Mouse (Mus musculus) thymus, postnatal 25 days (tissue): Measurements from ENCODE around the gene Tiparp.

ENCODE experiments used
- DNase-seq: peaks from one replicate; pipeline ENCODE4 v3.0.0; 2022

Gene Tiparp

DNA sequence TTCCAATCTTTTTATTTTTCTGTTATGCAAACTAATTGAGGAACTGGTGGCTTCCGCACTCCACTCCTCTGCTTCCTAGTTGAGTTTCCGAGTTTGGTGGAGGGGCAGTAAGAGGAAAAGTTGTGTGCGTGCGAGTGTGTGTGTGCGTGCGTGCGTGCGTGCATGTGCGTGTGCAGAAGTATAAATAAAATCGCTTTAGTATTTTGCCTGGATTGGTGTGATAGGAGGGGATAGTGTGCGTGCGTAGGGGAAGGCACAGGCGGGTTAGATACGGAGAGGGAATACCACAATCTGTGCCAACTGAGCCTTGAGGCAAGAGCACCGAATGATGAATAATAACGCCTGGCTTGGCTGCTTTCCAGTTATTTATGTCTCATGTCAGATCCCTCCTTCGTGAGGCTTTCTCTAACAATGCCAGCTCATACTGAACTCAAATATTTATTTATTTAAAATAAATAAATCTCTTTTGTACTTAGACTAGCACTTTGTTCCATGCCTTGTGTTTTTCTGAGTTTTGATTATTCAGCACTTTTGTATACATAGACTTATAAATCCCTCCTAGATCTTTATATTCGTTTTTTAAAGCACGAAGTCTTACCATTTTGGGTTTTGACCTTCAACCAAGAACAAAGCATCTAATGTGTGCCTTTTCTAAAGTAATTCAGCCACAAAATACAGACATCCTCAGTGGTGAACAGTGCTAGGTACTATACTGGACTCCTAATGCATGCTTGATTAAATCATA, 1.4 kb downstream of the Tiparp start:
- no peak for DNase-seq

DNA sequence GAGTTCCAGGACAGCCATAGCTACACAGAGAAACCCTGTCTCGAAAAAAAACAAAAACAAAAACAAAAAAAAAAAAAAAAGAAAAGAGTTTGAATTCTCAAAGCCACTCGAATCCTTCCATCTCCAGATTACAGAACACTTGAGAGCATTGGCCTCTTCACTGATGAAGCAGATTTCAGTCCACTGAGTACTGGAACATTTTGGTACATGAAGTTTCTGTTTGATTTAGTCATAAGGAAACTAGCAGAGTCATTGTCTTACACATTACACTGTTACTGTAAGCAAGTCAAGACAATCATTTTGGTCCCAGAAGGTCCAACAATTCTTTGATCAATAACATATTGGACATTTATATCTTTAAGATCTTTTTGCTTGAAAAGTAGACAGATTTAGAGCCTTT, 4.8 kb downstream of the Tiparp start:
- no peak for DNase-seq

DNA sequence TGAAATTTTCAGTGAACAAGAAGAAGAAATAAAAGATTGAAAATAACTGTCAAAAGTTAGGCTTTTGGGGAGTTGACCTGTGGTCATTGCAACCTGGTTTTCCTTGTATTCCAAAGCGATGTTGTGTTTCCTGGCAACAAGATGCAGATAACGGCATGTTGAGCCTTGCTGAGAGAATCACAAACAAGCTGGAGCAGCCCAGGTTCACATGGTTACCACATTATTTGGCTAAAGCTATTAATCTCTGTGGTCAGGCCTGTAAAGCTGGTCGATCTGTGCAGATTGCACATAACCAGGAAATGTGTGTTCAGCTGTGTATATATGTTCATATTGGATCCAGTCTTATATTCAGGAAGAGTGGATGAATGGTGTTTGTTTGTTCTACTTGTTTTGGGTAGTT, 5.4 kb downstream of the Tiparp start:
- DNase-seq = no peak

DNA sequence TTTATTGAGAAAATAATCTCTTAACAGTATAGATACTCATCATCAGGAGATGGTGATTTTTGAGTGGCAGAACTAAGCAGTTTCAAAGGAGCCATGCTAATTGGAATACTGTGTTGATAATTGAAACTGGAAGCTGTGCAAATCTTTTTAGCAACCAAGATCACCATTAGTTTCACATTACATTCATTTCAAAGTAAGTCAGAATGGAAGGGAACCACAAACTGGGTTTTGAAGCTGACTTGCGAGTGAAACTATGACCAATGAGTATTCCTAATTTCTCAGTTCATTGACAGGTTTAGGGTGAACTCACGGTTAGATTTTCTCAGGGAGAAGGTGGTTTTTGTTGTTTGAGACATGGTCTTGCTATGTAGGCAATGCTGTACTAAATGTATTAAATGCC, 6.3 kb downstream of the Tiparp start:
- no peak for DNase-seq

DNA sequence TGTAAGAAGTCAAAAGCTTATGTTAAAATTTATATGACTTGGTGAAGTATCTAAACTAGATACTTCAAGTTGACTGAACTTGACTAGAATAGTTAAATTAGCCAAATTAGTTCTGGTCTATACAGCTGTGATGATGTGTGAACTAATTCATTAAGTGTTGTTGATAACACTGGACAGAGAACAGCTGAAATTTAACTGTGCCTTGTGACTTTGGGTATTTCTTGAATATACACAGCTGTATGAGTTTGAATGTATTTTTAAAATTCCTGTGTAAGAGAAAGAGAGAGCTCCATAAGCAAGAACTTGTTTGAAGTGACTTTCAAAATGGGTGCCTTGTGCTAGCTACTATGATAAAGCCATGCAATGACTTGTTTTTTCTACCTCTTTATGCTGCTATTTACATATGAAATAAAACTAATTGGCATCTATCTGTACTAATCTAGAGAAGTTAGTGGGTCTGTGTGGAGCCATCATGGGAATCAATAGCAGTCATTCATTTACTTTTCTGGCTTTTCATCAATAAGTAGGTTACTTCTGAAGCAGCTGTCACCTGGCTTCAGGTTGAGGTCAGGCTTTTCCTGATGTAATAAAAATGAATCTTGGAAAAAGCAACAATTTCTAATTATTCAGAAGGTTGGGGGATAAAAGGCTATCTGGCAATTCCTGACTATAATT, 7.0 kb downstream of the Tiparp start:
- no peak for DNase-seq

DNA sequence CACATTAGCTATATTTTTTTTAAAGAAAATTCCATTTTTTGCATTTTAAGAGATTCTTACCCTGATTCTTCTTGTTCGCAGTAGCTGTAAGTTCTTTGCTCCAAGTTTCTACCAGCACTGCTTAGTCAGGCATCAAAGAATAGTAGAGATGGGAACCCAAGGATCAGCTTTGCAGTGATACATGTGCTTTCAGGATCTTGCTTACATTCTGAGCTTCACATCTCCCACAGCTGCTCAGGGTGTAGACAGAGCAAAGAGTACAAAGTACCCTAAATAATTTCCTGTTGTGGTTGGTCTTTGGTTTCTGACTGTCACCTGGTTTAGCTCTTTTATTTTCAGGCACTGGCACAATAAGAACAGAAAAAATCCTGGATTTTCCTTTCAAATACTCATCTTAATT, 9.1 kb downstream of the Tiparp start:
- DNase-seq = peak; percentile 23

DNA sequence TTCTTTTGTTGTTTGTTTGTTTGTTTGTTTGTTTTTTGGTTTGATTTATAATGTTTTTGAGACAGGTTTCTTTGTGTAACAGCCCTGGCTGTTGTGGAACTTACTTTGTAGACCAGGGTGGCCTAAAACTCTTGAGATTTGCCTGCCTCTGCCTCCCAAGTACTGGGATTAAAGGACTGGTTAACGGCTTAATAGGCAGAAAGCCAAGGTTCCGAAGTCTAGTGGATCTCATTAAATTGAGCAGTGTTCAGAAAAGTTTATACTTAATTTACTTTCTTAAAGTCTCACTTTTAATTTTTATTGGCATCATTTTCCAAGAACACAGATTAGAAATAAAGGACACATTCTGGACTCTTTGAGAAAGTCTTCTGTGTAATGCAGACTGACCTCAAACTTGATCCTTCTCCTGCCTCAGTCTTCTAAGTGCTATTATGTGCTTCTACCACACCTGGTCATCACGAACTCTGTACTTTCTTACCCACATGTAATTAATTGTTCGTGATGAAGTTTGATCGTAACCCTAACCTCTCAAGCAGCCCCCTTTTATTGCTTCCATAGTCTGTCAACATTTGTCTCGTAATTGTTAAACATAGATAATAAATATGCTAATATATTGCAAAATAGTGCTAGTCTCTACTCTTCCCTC, 12.8 kb downstream of the Tiparp start:
- DNase-seq = no peak

DNA sequence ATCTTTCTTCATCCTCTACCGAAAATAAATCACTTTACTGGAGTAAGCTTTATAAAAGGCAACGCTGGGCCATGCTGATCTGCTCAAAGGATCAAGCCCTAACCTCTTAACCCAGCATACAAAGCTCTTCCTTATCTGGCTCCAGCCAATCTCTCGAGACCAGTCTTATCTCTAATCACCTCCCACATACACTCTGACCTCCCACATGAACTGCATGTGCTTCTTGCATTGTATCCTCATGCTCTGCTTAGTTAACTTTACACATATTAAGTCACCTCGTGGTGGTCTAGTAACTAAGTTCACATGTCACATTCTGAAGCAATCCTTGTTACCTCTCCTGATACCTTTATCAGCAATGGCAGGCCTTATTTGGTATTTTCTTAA, 13.3 kb downstream of the Tiparp start:
- DNase-seq = no peak

DNA sequence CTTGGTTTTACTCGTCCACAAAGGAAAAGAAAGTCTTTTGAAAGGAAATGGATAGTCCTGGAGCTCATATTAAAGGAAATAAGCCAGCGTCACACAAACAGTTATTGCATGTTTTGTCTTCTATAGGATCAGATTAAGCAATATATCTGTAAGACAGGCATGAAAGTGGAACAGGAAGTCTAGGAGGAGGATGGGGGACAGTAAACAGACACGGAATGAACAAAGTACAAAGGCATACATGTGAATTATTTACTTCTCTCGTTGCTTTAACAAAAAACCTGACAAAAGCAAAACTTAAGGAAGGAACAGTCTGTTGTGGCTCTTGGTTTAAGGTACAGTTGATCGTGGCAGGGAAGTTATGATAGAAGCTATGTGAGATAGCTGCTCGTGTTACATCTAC, 21.6 kb downstream of the Tiparp start:
- no peak for DNase-seq

DNA sequence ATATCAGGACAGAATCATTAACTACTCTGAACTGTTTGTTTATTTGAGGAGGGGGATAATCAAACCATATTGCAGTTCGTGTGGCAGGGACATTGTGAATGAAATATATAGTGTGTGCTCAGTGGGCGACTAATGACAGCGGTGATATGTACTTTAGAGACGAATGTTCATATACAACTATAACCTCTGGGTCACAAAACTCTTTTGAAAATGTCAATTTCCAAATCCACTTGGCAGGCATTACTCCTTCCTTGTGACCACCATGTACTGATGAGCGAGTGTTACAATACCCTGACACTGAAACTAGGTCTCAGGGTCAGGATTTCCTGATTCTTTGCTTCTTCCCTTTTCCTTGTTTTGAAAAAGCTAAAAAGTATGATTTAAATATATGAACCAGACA, 22.9 kb downstream of the Tiparp start:
- DNase-seq = no peak

DNA sequence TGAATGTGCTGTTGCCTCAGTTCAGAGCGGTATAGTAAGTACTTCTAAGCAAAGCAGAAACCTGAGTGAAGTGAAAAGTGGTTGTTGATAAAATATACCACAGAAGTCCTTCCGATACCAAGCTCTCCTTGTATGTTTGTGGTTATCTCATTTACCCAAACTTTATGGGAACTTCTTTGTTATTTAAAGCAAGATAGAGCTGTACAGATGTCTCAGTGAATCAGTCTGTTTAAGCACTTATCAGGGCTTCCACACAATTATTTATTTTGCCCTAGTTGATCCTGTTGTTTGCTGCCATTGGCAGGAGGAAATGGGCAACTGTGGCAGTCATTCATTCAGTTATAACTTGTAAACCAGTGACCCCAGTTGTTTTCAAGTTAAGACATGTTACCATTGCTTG, 26.4 kb downstream of the Tiparp start:
- no peak for DNase-seq

DNA sequence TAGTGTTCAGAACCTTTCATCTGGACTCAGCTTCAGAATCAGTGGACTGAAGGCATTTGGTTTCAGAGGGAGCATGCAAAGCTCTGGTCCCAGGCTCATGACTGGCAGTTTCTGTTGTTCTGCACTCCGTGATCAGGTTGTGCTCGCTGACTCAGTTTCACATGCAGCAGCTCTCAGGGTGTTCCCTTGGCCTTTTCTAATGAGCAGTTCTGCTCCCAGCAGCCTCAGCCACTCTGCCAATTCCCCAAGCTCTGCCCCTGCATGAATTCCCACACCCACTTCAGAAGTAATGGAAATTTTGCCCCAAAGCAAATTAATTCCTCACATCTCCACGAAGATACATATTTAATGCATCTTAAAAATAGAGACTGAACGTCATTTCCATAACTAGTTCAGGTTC, 30.5 kb downstream of the Tiparp start:
- DNase-seq = no peak

DNA sequence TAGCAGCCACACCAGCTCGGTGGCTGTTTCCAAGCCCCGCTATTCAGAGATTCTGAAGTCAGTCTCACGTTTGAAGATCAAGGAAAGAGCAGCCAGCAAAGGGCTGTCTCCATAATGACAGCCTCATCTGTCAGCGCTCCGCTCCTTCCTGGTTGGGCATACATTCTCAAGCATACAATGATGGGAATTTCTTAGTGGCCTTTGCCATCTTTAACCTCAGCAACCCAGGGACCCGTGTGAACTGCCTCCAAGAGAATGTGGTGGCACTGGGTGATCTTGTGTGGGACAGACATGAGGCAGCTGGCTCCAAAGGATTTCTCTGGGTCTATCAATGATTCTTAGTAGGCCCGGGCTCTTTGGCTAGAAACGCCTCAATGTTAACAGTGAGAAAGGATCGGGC, 34.0 kb downstream of the Tiparp start:
- DNase-seq = no peak

DNA sequence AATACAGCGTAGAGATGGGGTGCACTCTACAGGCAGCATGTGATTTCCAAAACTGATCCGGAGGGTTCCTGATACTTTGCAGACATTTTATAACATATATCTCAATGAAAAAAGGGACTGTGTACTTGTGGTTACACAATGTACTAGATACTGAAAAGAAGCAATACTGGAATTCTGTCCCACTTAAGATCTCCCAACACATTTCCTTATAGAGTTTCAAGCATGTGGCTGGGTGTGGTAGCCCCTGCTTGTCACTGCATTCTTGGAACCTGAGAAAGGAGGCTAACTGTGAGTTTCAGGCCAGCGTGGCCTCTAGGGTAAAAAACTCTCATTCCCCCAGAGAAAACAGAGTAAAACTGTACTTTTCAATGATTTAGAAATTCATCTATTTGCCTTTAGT, 34.5 kb downstream of the Tiparp start:
- no peak for DNase-seq

DNA sequence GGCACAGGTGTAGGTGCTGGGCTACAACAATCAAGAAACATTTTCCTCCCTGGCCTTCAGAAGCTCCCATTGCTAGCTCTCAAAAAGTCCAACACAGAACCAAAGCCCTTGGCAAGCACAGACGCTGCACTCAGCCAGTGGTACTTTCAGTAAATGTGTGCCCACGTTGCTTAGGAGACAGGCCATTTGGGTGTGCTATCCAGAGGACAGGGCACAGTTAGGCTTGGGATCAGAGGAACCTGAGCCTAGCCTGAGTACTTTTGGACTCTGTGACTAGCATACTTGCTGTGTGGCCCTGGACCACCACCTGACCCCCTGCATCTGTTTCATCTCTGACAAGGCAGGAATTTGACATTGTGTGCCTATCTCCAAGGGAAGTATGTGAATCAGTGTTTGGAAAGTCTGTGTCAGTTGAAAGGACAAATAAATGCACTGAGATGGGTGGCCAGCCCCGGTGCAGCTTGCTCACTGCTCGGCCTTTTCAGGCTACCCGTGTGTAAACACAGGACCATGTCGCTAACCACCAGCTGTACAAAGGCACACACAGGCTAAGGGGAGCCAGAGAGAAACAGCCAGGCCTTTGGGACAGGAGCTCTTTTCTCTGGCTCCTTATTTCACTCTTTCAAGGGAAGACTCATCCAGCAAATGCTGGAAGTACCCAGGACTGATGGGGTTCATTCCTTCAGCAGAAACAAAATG, 35.9 kb downstream of the Tiparp start:
- no peak for DNase-seq

DNA sequence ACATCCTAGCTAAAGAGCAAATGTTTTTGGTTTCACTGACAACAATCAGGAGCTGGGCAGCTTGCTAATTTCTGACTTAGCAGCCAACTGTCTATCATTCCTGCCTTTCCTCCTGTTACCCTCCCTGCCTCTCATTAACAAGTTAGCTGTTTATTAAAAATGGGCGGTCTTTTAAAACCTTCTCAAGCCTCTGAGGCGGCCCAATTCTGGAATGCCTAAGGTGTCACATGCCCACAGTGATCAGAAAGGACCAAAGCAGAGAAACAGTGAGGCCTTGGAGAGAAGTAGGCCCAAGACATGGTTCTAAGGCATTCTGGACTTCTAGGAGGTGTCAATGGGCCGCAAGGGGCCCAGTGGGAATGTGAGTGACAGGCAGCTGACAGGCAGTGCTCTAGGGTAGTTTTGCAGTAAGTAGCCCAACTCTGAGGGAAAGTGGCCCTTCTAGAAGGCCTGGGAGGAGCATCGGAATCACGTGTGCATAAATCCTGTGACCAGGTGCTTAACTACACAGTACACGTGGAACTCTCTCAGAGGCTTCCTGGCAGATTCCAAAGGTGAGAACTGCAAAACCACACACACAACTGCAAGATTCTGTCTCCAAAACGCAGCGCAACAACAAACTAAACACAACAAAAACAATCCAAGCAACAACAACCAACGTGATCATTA, 37.6 kb downstream of the Tiparp start:
- DNase-seq = no peak

DNA sequence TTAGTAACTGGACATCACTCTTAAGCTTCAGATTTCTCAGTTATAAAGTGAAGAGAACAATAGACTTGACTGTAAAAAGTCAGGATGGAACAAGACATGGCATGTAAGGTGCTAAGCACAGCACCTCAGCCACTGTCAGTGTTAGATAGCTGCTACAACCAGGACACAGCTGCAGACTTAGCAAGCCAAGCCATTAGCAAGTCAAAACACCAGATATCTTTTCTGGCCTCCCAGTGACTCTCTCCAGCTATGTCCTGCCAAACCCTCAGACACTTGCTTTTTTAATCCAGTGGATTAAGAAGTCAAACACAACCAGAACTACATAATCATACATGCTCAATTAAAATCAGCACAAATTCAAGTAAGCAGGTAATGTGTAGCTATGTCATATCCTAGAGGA, 41.7 kb downstream of the Tiparp start:
- no peak for DNase-seq

DNA sequence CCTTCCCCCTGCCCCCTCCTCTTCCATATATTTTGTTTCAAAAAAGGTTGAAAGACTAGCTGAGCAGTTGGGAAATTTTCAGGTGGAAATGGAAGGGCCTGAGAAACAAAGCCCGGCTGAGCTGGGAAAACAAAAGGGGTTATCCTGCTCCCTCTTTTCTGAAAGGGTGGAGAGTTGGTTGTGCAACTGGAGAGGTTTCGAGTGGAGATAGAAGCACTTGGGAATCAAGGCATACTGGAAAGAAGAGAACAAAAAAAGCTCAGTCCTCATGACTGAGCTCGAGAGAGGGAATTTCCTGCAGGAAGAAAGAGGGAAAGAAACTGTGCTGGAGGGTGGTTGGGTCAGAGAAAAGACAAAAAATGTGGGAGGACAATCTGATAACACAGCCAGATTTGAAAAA, 45.3 kb downstream of the Tiparp start:
- DNase-seq = no peak

DNA sequence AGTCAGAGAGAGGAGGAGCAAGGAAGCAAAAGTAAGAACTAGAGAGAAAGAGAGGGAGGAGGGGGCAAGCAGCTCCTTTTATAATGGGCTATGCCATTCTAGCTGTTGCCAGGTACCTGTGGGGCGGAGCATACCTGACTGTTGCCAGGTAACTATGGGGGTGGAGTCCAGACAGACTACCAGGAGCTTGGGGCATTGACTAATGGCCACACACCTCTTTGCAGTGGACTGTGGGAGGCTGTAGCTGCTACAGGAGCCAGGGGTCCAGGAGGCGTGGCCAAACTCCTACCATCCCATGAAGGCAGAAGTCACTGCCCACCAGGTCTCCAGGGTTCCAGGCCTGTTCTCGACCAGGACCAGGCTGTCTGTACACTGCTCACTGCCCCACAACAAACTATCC, 49.4 kb downstream of the Tiparp start:
- DNase-seq = no peak

DNA sequence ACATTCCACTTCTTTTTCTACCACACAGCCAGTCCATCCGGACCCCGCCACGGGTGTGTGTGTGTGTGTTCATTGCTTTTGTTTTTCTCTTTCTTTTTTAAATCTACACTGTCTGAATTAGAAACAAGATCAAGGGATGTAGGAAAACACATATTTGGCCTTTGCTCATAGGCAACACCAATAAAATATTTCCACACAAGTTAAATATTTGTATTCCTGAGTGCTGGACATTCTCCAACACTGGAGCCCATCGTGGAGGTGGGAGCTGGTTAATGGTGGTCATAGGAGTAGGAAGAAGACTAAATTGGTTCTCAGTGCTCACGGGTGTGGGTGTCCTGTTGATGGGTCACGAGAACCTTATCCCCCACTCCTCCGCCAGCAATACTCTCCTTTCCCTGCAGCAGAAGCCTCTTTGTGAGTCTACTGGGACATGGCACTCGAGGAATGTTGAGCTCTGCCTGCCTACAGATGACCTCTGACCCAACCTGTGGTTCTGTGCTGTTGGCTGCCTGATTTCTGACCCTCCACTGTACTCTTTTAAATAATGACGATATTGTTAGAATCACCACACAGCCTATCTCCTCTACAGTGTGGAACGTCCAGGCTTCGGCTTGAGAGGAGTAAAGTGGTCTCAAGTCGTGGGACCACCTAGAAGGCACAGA, 51.2 kb downstream of the Tiparp start:
- no peak for DNase-seq

DNA sequence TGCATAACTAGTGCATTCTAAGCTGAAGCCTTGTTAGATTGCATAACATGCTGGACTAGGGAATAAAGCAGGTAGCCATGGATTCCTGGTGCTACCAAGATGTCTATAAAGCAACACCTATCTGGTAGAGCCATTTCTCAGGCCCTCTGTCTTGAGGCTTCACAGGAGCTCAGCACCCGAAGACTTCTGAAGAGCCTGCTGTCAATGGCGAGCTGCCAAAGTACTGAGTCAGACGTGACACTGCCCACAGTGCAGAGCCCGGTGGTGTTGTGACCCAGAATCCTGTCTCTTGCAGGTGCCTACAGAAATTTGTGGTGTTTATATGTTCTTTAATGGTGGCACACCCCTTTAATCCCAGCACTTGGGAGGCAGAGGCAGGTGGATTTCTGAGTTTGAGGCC, 53.4 kb downstream of the Tiparp start:
- no peak for DNase-seq

DNA sequence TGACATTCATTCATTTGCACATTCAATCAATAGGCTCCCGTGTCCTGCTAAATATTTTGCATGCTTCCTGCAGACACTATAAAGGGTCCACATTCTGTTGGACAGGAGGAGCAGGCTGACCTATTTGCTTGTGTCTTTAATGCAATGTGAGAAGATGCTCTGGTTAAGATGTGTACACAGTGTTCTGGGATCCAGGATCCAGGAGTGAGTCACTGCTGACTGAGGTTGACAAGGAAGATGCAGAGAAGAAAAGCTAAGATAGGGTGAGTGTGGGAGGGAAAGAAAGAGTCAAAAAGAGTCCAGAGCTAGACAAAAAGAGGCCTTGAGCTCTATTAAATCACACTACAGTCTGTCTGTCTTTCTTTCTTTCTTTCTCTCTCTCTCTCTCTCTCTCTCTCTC, 56.1 kb downstream of the Tiparp start:
- DNase-seq = no peak

DNA sequence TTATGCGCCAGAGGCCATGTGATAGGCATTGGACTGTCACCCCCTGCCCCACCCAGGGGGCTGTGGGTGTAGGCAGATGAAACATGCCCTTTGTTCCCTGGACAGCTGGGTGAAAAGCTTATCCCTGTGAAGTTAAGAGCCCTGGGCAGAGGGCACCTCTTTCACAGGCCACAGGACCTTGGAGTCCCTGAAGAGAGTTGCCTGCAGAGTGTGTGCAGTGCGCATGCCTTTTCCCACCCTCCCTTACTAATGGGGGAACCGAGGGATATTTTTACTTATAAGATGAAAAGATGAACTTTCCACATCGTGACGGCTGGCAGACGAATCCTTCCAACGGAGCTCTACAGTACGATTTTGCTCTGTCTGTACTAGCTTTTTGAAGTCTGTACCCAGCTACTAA, 57.1 kb downstream of the Tiparp start:
- DNase-seq = no peak
